Mouse (Mus musculus) c-Kit-positive CD71-positive TER-119-negative erythroid progenitor cells, embryonic 14.5 days (primary cell): Measurements from ENCODE around the gene Ermn.

Experiments
- DNase-seq: peaks from one replicate; pipeline ENCODE4 v3.0.0-alpha.2; 2013; ENCODE audit warnings: low read depth

Ermn gene

GRCm38 (mm10) chr2:58052821-58053581 lies at the start of gene Ermn:
Gene Ermn (minus strand): TSS chr2:58052864.
- DNase-seq, result no peak

DNA sequence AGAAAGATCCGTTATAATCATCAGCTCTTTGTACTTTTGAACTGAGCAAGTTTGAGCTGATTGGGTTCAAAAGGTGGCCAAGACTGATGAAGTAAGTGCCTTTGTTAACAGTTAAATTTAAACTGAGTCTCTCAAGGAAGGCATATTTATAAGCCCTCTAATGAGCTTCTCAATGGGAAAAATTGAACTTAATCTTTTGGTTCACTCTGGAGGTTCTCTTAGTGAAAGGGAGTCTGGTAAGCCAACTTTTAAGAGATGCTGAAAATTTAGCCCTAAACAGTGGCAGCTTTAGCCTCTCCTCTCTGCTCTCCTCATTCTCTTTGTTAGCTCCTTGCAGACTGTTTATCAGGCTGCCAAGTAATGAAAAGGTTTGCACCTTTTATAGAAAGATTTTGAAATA lies 42.2 kb upstream of the Ermn start:
- no peak for DNase-seq

DNA sequence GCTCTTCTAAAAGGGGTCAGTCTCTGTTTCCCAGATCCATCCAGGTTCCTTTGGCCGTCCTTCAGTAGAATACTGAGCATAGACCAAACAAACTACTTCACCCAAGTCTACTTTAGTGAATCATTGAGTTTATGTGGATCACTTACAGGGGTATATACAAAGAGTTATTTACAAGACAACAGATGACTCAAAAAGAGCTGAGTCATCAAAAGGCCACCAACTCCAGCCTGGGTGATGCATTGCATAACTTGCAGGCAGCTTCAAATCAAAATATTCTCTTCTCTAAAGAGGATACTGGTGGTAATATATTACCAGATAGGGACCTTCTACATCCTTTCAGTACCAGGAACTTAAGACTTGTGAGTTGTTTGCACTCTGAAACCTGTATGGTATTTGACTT lies 33.8 kb upstream of the Ermn start:
- no peak for DNase-seq

GRCm38 (mm10) chr2:58079849-58080248 lies 27.2 kb upstream of the Ermn start:
- DNase-seq, result no peak

DNA sequence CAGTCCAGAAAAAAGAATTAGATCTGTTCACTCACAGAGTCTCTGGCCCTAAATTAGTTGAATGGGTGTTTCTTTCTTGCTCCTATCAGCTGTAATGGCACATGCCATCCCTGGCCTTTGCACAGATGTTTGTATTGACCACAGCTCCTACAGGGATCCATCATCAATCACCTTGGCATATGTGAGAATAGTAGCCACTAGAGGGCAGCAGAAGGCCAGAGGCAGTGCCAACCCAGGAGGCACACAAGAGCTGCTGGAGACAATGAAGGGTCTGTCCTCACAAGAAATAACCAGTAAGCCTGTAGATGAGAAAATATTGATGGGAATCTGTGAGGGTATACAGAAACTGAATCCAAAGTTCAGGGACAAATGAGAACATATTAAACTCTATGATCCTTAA lies 2.7 kb upstream of the Ermn start:
- DNase-seq, result peak; percentile 17

GRCm38 (mm10) chr2:58041867-58042266 lies 10.8 kb downstream of the Ermn start:
- DNase-seq, result no peak

- no peak for DNase-seq
Measured at GRCm38 (mm10) chr2:58036926-58037325, 15.7 kb downstream of the Ermn start.

- no peak for DNase-seq
Measured at GRCm38 (mm10) chr2:58035635-58036034, 17.0 kb downstream of the Ermn start.

- DNase-seq, result no peak
Measured at GRCm38 (mm10) chr2:58031431-58031830, 21.2 kb downstream of the Ermn start.

DNA sequence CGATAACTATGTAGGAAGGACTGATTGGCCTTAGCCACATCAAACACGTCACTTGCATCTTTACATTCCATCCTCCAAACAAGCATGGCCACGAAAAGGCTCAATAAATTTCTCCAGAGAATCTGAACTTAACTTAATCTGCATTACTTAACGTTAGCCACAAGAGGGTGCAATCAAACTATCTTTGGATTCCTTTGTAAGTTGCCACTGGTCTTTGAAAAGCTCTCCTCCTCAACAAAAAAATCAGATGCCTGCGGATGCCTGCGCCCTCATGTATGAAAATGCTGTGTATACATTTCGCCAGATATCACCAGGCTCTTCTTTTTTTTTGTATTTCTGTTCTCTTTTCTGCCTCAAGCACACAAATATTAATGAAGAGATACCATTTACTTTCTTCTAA lies 23.3 kb downstream of the Ermn start:
- peak; percentile 6 for DNase-seq

GRCm38 (mm10) chr2:58026740-58027139 lies 25.9 kb downstream of the Ermn start:
- DNase-seq, result no peak

GRCm38 (mm10) chr2:58023556-58023955 lies 29.1 kb downstream of the Ermn start:
- DNase-seq, result no peak

- DNase-seq, result no peak
Measured at GRCm38 (mm10) chr2:58007081-58007480, 45.6 kb downstream of the Ermn start.

DNA sequence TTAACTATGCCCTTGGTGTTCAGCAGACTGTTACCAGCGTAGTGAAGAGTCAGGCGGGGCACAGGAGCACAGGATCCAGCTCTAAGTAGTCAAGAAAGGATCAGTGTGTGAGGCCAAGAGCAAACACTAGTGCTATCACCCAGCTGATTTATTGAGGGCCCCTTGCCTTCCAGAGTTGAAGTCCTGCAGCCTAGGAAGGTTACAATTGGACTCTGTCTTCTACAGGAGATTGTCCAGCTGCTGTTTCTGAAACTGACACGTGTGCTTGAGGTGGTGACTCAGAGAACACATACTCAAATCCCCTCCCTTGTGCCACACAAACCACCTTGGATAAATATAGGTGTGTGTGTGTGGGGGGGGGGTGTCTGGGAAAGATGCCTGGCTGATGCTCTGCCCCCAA lies 51.2 kb downstream of the Ermn start:
- no peak for DNase-seq

GRCm38 (mm10) chr2:57997752-57998430 lies 54.8 kb downstream of the Ermn start, which contains the start of gene Galnt5:
Gene Galnt5 (plus strand): TSS chr2:57997884.
- no peak for DNase-seq
